Mouse (Mus musculus) lung, adult 2 months (tissue): ENCODE measurements at regions not wholly inside any gene's neighbourhood (a gene's known extent, or its start where the extent isn't known, plus 50 kb on each side); places are given as distances from the start of the nearest gene placed in this dataset.

Experiments
- CTCF ChIP-seq: fragments of 200-500 bp; IDR thresholded peaks from 2 replicates; pipeline ENCODE4 v1.5.1; 2011; ENCODE audit warnings: mild to moderate bottlenecking, low read length, control low read depth; ENCODE audit not compliant: insufficient read depth
- POLR2A ChIP-seq: fragments of 200-500 bp; IDR thresholded peaks from 2 replicates; pipeline ENCODE4 v1.6.1; 2011; ENCODE audit warnings: low read depth, mild to moderate bottlenecking, control low read depth, low read length, borderline replicate concordance; ENCODE audit errors: extremely low read depth

DNA sequence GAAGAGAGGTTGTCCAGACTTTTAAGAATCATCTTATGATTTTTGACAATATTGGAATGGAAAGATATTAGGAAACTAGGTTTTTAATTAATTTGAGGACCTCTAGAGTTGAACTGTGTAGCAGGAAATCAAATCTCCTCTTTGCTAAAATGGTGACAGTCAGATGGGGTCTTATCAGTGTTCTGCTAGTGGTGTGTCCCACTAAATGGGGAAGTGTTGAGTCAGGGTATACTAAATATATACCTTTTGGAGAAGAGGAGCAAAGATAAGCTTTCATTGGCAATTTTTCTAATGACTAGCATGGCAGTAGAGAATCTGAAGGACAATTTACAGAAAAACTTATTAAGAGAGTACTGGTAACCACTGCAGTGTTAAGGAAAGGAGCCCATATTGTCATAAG lies 889.4 kb downstream of the Diaph3 start:
- TF ChIP-seq POLR2A (no peak), CTCF (no peak)
